Mouse (Mus musculus): ENCODE data around the gene Rab5if.

DNA sequence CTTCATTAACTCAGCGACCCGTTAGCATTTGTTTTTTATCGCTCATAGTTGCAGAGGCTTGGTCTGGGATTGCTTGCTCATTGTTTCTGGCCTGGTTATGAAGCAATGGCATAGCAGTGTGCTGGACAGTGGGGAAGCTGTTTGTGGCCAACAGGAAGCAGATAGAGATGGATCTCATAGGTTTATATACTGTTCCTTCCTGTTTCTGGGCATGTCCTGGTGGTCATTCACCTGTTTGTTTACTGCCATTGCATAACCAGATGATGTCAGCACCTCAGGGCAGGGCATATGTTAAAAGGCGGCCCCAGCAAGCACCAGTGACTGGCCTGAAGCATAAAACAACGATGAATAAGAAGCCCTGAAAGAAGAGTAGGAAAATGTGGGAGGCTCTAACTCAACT lies 12.4 kb upstream of the Rab5if start:
- TF ChIP-seq CTCF (IDR thresholded peaks at IDR 0.05; ENCODE audit: low read depth) (no peak), EP300 (optimal IDR thresholded peaks at IDR 0.05) (no peak)
